Mouse (Mus musculus): ENCODE data around the gene Pax5.

Gene Pax5

DNA sequence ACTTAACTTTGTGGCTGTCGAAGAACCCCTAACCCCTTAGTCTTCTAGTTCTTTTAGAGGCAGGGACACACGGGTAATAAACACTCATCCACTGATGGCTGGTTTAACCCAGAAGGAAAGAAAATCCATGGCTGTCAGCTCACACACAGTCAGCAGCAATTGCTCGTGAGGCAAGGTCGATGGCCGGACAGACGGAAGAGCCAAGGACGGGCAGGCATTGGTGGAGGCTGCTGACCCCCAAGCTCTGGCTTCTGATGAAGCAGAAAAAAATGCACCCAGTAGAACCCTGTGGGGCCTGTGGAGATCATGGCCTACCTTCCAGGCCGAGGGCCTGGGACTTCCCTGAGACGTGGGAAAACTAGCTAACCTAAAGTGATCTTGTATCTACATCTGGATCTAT lies 227.4 kb downstream of the Pax5 start:
- in situ Hi-C loops (cut with MboI, MseI), result no loop called here

GRCm38 (mm10) chr4:44479755-44480154 lies 230.5 kb downstream of the Pax5 start:
- in situ Hi-C loops (cut with MboI, MseI), result no loop called here

All from T-helper 17 cell (primary cell).